Mouse (Mus musculus) heart, adult 2 months (tissue): ENCODE measurements around the gene Macrod2. TPM values are rescaled to one million over a fixed set of nuclear protein-coding genes. Genes with fewer than 3 reads are reported as not detected.

Experiments used
- DNase-seq, 2 experiments: peaks; one replicate each; pipeline ENCODE4 v3.0.0; 2021
- H3K27ac ChIP-seq: fragments of 200-600 bp; 2 replicates; pipeline ENCODE4 v1.8.1; 2022
- H3K27me3 ChIP-seq: fragments of 200-500 bp; 2 replicates; pipeline ENCODE4 v1.6.1; 2012; ENCODE audit warnings: mild to moderate bottlenecking, low read length, inconsistent platforms, mixed read lengths; ENCODE audit not compliant: control insufficient read depth, insufficient read depth
- H3K36me3 ChIP-seq: fragments of 200-500 bp; 2 replicates; pipeline ENCODE4 v1.6.1; 2012; ENCODE audit warnings: low read length, inconsistent platforms; ENCODE audit not compliant: control insufficient read depth, insufficient read depth
- H3K4me1 ChIP-seq: fragments of 200-500 bp; 2 replicates; pipeline ENCODE4 v1.6.1; 2011; ENCODE audit warnings: low read length; ENCODE audit not compliant: control insufficient read depth, insufficient read depth
- H3K4me3 ChIP-seq: fragments of 200-600 bp; 2 replicates; pipeline ENCODE4 v1.8.1; 2022
- H3K79me2 ChIP-seq: fragments of 200-500 bp; replicated peaks from 2 replicates; pipeline ENCODE4 v1.6.1; 2012; ENCODE audit warnings: mild to moderate bottlenecking, inconsistent platforms, low read length, moderate library complexity, mixed read lengths; ENCODE audit not compliant: control insufficient read depth, insufficient read depth
- H3K9ac ChIP-seq: fragments of 200-500 bp; 2 replicates; pipeline ENCODE4 v1.6.1; 2012; ENCODE audit warnings: low read depth, mild to moderate bottlenecking, control low read depth, inconsistent platforms, low read length, mixed read lengths
- CTCF ChIP-seq: fragments of 200-600 bp; IDR thresholded peaks from 2 replicates; pipeline ENCODE4 v1.8.1; 2022; ENCODE audit warnings: antibody characterized with exemption, mild to moderate bottlenecking, moderate library complexity
- EP300 ChIP-seq: fragments of 200-500 bp; IDR thresholded peaks from 2 replicates; pipeline ENCODE4 v1.6.1; 2011; ENCODE audit warnings: low read depth, low read length, control low read depth; ENCODE audit not compliant: insufficient read depth
- POLR2A ChIP-seq: fragments of 200-500 bp; IDR thresholded peaks from 2 replicates; pipeline ENCODE4 v1.6.1; 2011; ENCODE audit warnings: mild to moderate bottlenecking, low read depth, low read length, control low read depth; ENCODE audit not compliant: insufficient read depth
- WGBS: fragments of 180-500 bp; shearing (Covaris S2); methylation state at CpG from one replicate; pipeline ENCODE4 v1.1.7; 2018; 5-methylcytosine and 5-hydroxymethylcytosine counted together
- intact Hi-C: fragments of 180-260 bp; cut with DNase I; formaldehyde crosslinking; loops from one replicate; pipeline ENCODE4 v1.15.1; 2025
- polyA plus RNA-seq: library from polyadenylated mRNA; depleted of rRNA; stranded (reverse); fragments of >200 nt; gene quantifications from 2 replicates; pipeline ENCODE4 v1.2.3, GENCODE M21; 2012
- total RNA-seq, 2 experiments: library from RNA; stranded (reverse); gene quantifications; 2 replicates each; pipeline ENCODE4 v1.2.3; 2021

Macrod2 gene
- total and polyA plus RNA-seq, 3 experiments: 2.3 to 9.7 (median 8.5) TPM

GRCm38 (mm10) chr2:141056685-141057454 lies 661.8 kb downstream of the Macrod2 start:
- Histone ChIP-seq H3K27ac (no peak overlapping the region), H3K4me3 (no peak overlapping the region), H3K79me2 (no peaks in the 10 kb centered on the region), H3K36me3 (no peaks in the 10 kb centered on the region), H3K9ac (no peak overlapping the region), H3K27me3 (no peaks in the 10 kb centered on the region), H3K4me1 (no peaks in the 10 kb centered on the region)
- no peak for DNase-seq
- TF ChIP-seq EP300 (no peak), CTCF (no peak), POLR2A (no peak)
- WGBS: 54% methylated on average over 4 of the region's 4 CpGs
- intact Hi-C loops: no loop called here

GRCm38 (mm10) chr2:141057455-141057833 lies 662.3 kb downstream of the Macrod2 start:
- intact Hi-C loops: no loop called here
- Histone ChIP-seq H3K79me2 (no peaks in the 10 kb centered on the region), H3K4me1 (no peaks in the 10 kb centered on the region), H3K36me3 (no peaks in the 10 kb centered on the region), H3K27ac (no peak overlapping the region), H3K27me3 (no peaks in the 10 kb centered on the region), H3K4me3 (no peak overlapping the region), H3K9ac (no peak overlapping the region)
- DNase-seq: no peak
- TF ChIP-seq CTCF (no peak), POLR2A (no peak), EP300 (no peak)
- 58% methylated on average over 4 of the region's 4 CpGs for WGBS

GRCm38 (mm10) chr2:141073981-141074855 lies 679.1 kb downstream of the Macrod2 start:
- intact Hi-C loops: no loop called here
- no peak for DNase-seq
- Histone ChIP-seq H3K36me3 (no peaks in the 10 kb centered on the region), H3K4me3 (no peak overlapping the region), H3K4me1 (no peaks in the 10 kb centered on the region), H3K9ac (no peak overlapping the region), H3K79me2 (no peaks in the 10 kb centered on the region), H3K27ac (no peak overlapping the region), H3K27me3 (no peaks in the 10 kb centered on the region)
- WGBS: 83% methylated on average over 8 of the region's 8 CpGs
- TF ChIP-seq POLR2A (no peak), EP300 (no peak), CTCF (no peak)

- no peaks in the 10 kb centered on the region for H3K27me3 ChIP-seq
- H3K9ac ChIP-seq: no peak overlapping the region
- no peak for DNase-seq
- H3K4me3 ChIP-seq: no peak overlapping the region
- H3K36me3 ChIP-seq: no peaks in the 10 kb centered on the region
- TF ChIP-seq EP300 (no peak), POLR2A (no peak), CTCF (no peak)
- no peak overlapping the region for H3K27ac ChIP-seq
- intact Hi-C loops: no loop called here
- H3K4me1 ChIP-seq: no peaks in the 10 kb centered on the region
- H3K79me2 ChIP-seq: no peaks in the 10 kb centered on the region
Observed at GRCm38 (mm10) chr2:141078221-141078620, 683.1 kb downstream of the Macrod2 start.

- no peak overlapping the region for H3K4me3 ChIP-seq
- no peak overlapping the region for H3K9ac ChIP-seq
- H3K27ac ChIP-seq: no peak overlapping the region
- H3K4me1 ChIP-seq: no peaks in the 10 kb centered on the region
- H3K36me3 ChIP-seq: no peaks in the 10 kb centered on the region
- no peak for DNase-seq
- no peaks in the 10 kb centered on the region for H3K79me2 ChIP-seq
- no peaks in the 10 kb centered on the region for H3K27me3 ChIP-seq
- TF ChIP-seq POLR2A (no peak), EP300 (no peak), CTCF (no peak)
- WGBS: 59% methylated on average over 3 of the region's 3 CpGs
- intact Hi-C loops: no loop called here
Observed at GRCm38 (mm10) chr2:141091320-141091719, 696.2 kb downstream of the Macrod2 start.

- no peak overlapping the region for H3K27ac ChIP-seq
- WGBS: 64% methylated on average over 1 of the region's 1 CpGs
Observed at GRCm38 (mm10) chr2:141117579-141117978, 722.5 kb downstream of the Macrod2 start.

More at GRCm38 (mm10) chr2:141117579-141117978, 722.5 kb downstream of the Macrod2 start:
- Histone ChIP-seq H3K79me2 (no peaks in the 10 kb centered on the region), H3K4me3 (no peak overlapping the region), H3K9ac (no peak overlapping the region), H3K36me3 (no peaks in the 10 kb centered on the region), H3K27me3 (no peaks in the 10 kb centered on the region), H3K4me1 (no peaks in the 10 kb centered on the region)
- no peak for DNase-seq
- intact Hi-C loops: no loop called here
- TF ChIP-seq POLR2A: no peak
- TF ChIP-seq CTCF: no peak
- no peak for TF ChIP-seq EP300
